Mouse (Mus musculus) gastrocnemius, adult 18-20 months (tissue): Measurements from ENCODE around the gene Cars. TPM values are rescaled to one million over a fixed set of nuclear protein-coding genes. Genes with fewer than 3 reads are reported as not detected.
"Not testable (repeated sequence)": the region's sequence is repeated elsewhere in the genome, so short reads cannot be mapped to it uniquely, and the experiment has no call there.

ENCODE experiments used
- DNase-seq: peaks from one replicate; pipeline ENCODE4 v3.0.0; 2021; ENCODE audit warnings: low spot score
- total RNA-seq, 2 experiments: library from RNA; stranded (reverse); gene quantifications; 2 replicates each; pipeline ENCODE4 v1.2.3; 2021

Gene Cars
- total RNA-seq, 2 experiments from 2014 or later, result 37.3 to 39.9 TPM

GRCm38 (mm10) chr7:143588006-143588405, 11.9 kb downstream of the Cars start:
- peak; percentile 80 for DNase-seq

GRCm38 (mm10) chr7:143587586-143587985, 12.3 kb downstream of the Cars start:
- peak; percentile 55 for DNase-seq

- DNase-seq, result peak; percentile 65
Observed at GRCm38 (mm10) chr7:143583956-143584355, 15.9 kb downstream of the Cars start.

GRCm38 (mm10) chr7:143583025-143583424, 16.9 kb downstream of the Cars start:
- no peak for DNase-seq

GRCm38 (mm10) chr7:143575751-143576150, 24.1 kb downstream of the Cars start:
- DNase-seq, result no peak

- DNase-seq, result no peak
Observed at GRCm38 (mm10) chr7:143565648-143566039, 34.2 kb downstream of the Cars start.

- DNase-seq, result no peak
Observed at GRCm38 (mm10) chr7:143565015-143565647, 34.8 kb downstream of the Cars start.

- DNase-seq, result no peak
Observed at GRCm38 (mm10) chr7:143563787-143564186, 36.1 kb downstream of the Cars start.

GRCm38 (mm10) chr7:143557616-143558015, 42.3 kb downstream of the Cars start:
- DNase-seq, result no peak

GRCm38 (mm10) chr7:143556964-143557610, 42.8 kb downstream of the Cars start:
- DNase-seq, result peak; percentile 61

- DNase-seq, result no peak
Observed at GRCm38 (mm10) chr7:143549588-143550220, 50.2 kb downstream of the Cars start.

- peak; percentile 100 for DNase-seq
Observed at GRCm38 (mm10) chr7:143548976-143549457, 50.9 kb downstream of the Cars start, which contains the start of gene Nap1l4. TSS of gene Nap1l4 (minus strand) at chr7:143549106.

- DNase-seq, result no peak
Observed at GRCm38 (mm10) chr7:143548231-143548961, 51.5 kb downstream of the Cars start.

GRCm38 (mm10) chr7:143546554-143546953, 53.3 kb downstream of the Cars start:
- DNase-seq, result no peak

GRCm38 (mm10) chr7:143544368-143544767, 55.5 kb downstream of the Cars start:
- no peak for DNase-seq

- no peak for DNase-seq
Observed at GRCm38 (mm10) chr7:143538671-143539070, 61.2 kb downstream of the Cars start.

GRCm38 (mm10) chr7:143538229-143538628, 61.7 kb downstream of the Cars start:
- not testable (repeated sequence) for DNase-seq

- DNase-seq, result no peak
Observed at GRCm38 (mm10) chr7:143536251-143536650, 63.6 kb downstream of the Cars start.

- no peak for DNase-seq
Observed at GRCm38 (mm10) chr7:143533284-143533683, 66.6 kb downstream of the Cars start.

- peak; percentile 63 for DNase-seq
Observed at GRCm38 (mm10) chr7:143532410-143532809, 67.5 kb downstream of the Cars start.

GRCm38 (mm10) chr7:143519333-143519732, 80.6 kb downstream of the Cars start:
- no peak for DNase-seq

- DNase-seq, result no peak
Observed at GRCm38 (mm10) chr7:143514416-143514768, 85.5 kb downstream of the Cars start.
